Mouse (Mus musculus): Measurements from ENCODE around the gene Eef1a2. TPM values are rescaled to one million over a fixed set of nuclear protein-coding genes. Genes with fewer than 3 reads are reported as not detected.
A peak's percentile ranks its signal among the peaks of the same experiment; 100 is the strongest.

Eef1a2 gene
- total RNA-seq, 1 experiment from 2014 or later: 49.3 TPM

GRCm38 (mm10) chr2:181158471-181158870, 1.7 kb upstream of the Eef1a2 start:
- no peak for DNase-seq

- DNase-seq: no peak
These were observed 995 bp upstream of the Eef1a2 start for GRCm38 (mm10) chr2:181157716-181158302.

GRCm38 (mm10) chr2:181157180-181157579, 366 bp upstream of the Eef1a2 start:
- no peak for DNase-seq

- DNase-seq: no peak
These were observed 1.0 kb downstream of the Eef1a2 start for GRCm38 (mm10) chr2:181155801-181156200.

- DNase-seq: no peak
These were observed 1.9 kb downstream of the Eef1a2 start for GRCm38 (mm10) chr2:181154831-181155415.

- no peak for DNase-seq
These were observed 2.5 kb downstream of the Eef1a2 start for GRCm38 (mm10) chr2:181154361-181154760.

- peak; percentile 41 for DNase-seq
These were observed 3.0 kb downstream of the Eef1a2 start for GRCm38 (mm10) chr2:181153837-181154236.

- DNase-seq: no peak
These were observed 3.7 kb downstream of the Eef1a2 start for GRCm38 (mm10) chr2:181153131-181153530.

- no peak for DNase-seq
These were observed 4.1 kb downstream of the Eef1a2 start for GRCm38 (mm10) chr2:181152701-181153100.

GRCm38 (mm10) chr2:181150281-181150680, 6.5 kb downstream of the Eef1a2 start:
- DNase-seq: no peak

- DNase-seq: no peak
These were observed 8.4 kb downstream of the Eef1a2 start for GRCm38 (mm10) chr2:181148318-181148955.

GRCm38 (mm10) chr2:181147546-181148317, 9.1 kb downstream of the Eef1a2 start:
- DNase-seq: peak; percentile 32

- no peak for DNase-seq
These were observed 9.8 kb downstream of the Eef1a2 start for GRCm38 (mm10) chr2:181146976-181147545.

GRCm38 (mm10) chr2:181144675-181145074, 12.1 kb downstream of the Eef1a2 start:
- DNase-seq: no peak

GRCm38 (mm10) chr2:181143509-181144276, 13.1 kb downstream of the Eef1a2 start:
- no peak for DNase-seq

- no peak for DNase-seq
These were observed 14.1 kb downstream of the Eef1a2 start for GRCm38 (mm10) chr2:181142703-181143135.

GRCm38 (mm10) chr2:181139641-181140193, 17.1 kb downstream of the Eef1a2 start:
- no peak for DNase-seq

GRCm38 (mm10) chr2:181136934-181137333, 19.9 kb downstream of the Eef1a2 start:
- peak; percentile 64 for DNase-seq

- no peak for DNase-seq
These were observed 21.4 kb downstream of the Eef1a2 start for GRCm38 (mm10) chr2:181135446-181135818.

- DNase-seq: no peak
These were observed 22.0 kb downstream of the Eef1a2 start, which contains the start of gene Kcnq2 for GRCm38 (mm10) chr2:181134591-181135445. Gene Kcnq2 (minus strand): TSS chr2:181135300.
